Mouse (Mus musculus): ENCODE results near the gene Arsb.

- no peak for TF ChIP-seq CTCF (IDR thresholded peaks at IDR 0.05; ENCODE audit: extremely low read depth, insufficient read depth, low read length)
- TF ChIP-seq POLR2A (IDR thresholded peaks at IDR 0.05; ENCODE audit: extremely low read depth, insufficient read depth, low read length) = no peak
Measured at GRCm38 (mm10) chr13:93989208-93989607, 217.8 kb downstream of the Arsb start.
